Mouse (Mus musculus): ENCODE data around the gene Ecm2. TPM values are rescaled to one million over a fixed set of nuclear protein-coding genes. Genes with fewer than 3 reads are reported as not detected.

Gene Ecm2
- polyA plus RNA-seq, 1 experiment from 2014 or later: 0.51 TPM

GRCm38 (mm10) chr13:49556924-49557323 lies 52.3 kb downstream of the Ecm2 start:
- H3K4me2 ChIP-seq: no peak overlapping the region
- 69% methylated on average over 1 of the region's 1 CpGs for WGBS
- no peaks in the 10 kb centered on the region for H3K27me3 ChIP-seq
- no peaks in the 10 kb centered on the region for H3K36me3 ChIP-seq
- no peak overlapping the region for H3K9ac ChIP-seq (replicated peaks)
- no peaks in the 10 kb centered on the region for H3K4me1 ChIP-seq (replicated peaks)
- no peak overlapping the region for H3K27ac ChIP-seq
- no peaks in the 10 kb centered on the region for H3K9me3 ChIP-seq
- no peak for ATAC-seq (ENCODE audit: insufficient number of reproducible peaks, insufficient read depth, low FRiP score, low TSS enrichment, low read depth)
- no peak overlapping the region for H3K4me3 ChIP-seq (replicated peaks)

GRCm38 (mm10) chr13:49559185-49559584 lies 54.6 kb downstream of the Ecm2 start:
- no peak overlapping the region for H3K4me2 ChIP-seq
- H3K27me3 ChIP-seq: no peaks in the 10 kb centered on the region
- no peak overlapping the region for H3K9ac ChIP-seq (replicated peaks)
- 42% methylated on average over 2 of the region's 2 CpGs for WGBS
- no peak for ATAC-seq (ENCODE audit: insufficient number of reproducible peaks, insufficient read depth, low FRiP score, low TSS enrichment, low read depth)
- no peak overlapping the region for H3K27ac ChIP-seq
- H3K36me3 ChIP-seq: no peaks in the 10 kb centered on the region
- no peaks in the 10 kb centered on the region for H3K4me1 ChIP-seq (replicated peaks)
- no peak overlapping the region for H3K4me3 ChIP-seq (replicated peaks)
- no peaks in the 10 kb centered on the region for H3K9me3 ChIP-seq

- no peaks in the 10 kb centered on the region for H3K27me3 ChIP-seq
- H3K9ac ChIP-seq (replicated peaks): no peak overlapping the region
- 71% methylated on average over 2 of the region's 2 CpGs for WGBS
- H3K27ac ChIP-seq: no peak overlapping the region
- no peak overlapping the region for H3K4me2 ChIP-seq
- H3K9me3 ChIP-seq: no peaks in the 10 kb centered on the region
- no peak for ATAC-seq (ENCODE audit: insufficient number of reproducible peaks, insufficient read depth, low FRiP score, low TSS enrichment, low read depth)
- H3K4me3 ChIP-seq (replicated peaks): no peak overlapping the region
- H3K36me3 ChIP-seq: no peaks in the 10 kb centered on the region
- no peaks in the 10 kb centered on the region for H3K4me1 ChIP-seq (replicated peaks)
These were observed 56.3 kb downstream of the Ecm2 start for GRCm38 (mm10) chr13:49560886-49561285.

- Histone ChIP-seq H3K4me1 (replicated peaks) (no peaks in the 10 kb centered on the region), H3K27ac (no peak overlapping the region), H3K4me2 (no peak overlapping the region), H3K9ac (replicated peaks) (no peak overlapping the region), H3K27me3 (no peaks in the 10 kb centered on the region), H3K9me3 (no peaks in the 10 kb centered on the region), H3K4me3 (replicated peaks) (no peak overlapping the region), H3K36me3 (no peaks in the 10 kb centered on the region)
- ATAC-seq (ENCODE audit: insufficient number of reproducible peaks, insufficient read depth, low FRiP score, low TSS enrichment, low read depth): no peak
- WGBS: 70% methylated on average over 1 of the region's 1 CpGs
These were observed 59.7 kb downstream of the Ecm2 start for GRCm38 (mm10) chr13:49564347-49564746.

DNA sequence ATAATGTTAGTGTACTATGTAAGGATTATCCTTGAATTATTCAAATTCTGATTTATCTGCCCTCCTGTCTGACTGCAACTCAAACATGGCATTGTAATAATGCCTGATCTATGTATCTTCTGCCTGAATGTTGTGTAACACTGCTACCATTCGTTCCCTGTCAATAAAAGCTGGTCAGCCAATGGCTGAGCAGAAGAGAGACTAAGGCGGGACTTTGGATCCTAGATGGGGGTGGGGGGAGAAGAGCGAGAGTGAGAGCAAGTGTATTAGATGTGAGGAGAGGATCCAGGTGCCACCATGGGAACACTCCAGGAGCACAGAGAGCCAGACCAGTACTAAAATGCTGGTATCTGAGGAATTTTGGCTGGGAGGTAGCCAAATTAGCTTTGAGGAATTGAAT lies 65.8 kb downstream of the Ecm2 start:
- Histone ChIP-seq H3K9me3 (no peaks in the 10 kb centered on the region), H3K4me2 (no peak overlapping the region), H3K36me3 (no peaks in the 10 kb centered on the region), H3K4me1 (replicated peaks) (no peaks in the 10 kb centered on the region), H3K4me3 (replicated peaks) (no peak overlapping the region), H3K9ac (replicated peaks) (no peak overlapping the region), H3K27me3 (no peaks in the 10 kb centered on the region), H3K27ac (no peak overlapping the region)
- WGBS: 75% methylated on average over 3 of the region's 3 CpGs
- ATAC-seq (ENCODE audit: insufficient number of reproducible peaks, insufficient read depth, low FRiP score, low TSS enrichment, low read depth): no peak

DNA sequence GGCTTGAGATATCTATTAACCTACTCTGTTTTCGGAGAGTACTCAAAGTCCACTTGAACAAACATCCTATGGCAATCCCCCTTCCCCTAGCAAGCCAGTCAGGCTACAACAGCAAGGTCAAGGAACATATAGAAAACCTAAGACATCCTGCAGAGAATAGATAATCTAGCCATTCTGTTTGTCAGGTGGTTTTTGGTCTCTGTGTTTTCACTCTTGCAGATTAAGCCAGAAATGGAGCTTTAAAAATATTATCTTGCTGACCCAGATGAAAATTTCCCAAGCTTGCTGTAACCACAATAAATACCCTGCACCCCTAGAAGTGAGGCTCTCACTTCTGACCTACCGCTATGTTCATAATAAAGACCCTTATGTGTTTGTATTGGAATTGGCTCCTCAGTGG lies 66.8 kb downstream of the Ecm2 start:
- Histone ChIP-seq H3K4me1 (replicated peaks) (no peaks in the 10 kb centered on the region), H3K4me2 (no peak overlapping the region), H3K36me3 (no peaks in the 10 kb centered on the region), H3K27ac (no peak overlapping the region), H3K9me3 (no peaks in the 10 kb centered on the region), H3K27me3 (no peaks in the 10 kb centered on the region), H3K4me3 (replicated peaks) (no peak overlapping the region), H3K9ac (replicated peaks) (no peak overlapping the region)
- 90% methylated on average over 2 of the region's 2 CpGs for WGBS
- ATAC-seq (ENCODE audit: insufficient number of reproducible peaks, insufficient read depth, low FRiP score, low TSS enrichment, low read depth): no peak

DNA sequence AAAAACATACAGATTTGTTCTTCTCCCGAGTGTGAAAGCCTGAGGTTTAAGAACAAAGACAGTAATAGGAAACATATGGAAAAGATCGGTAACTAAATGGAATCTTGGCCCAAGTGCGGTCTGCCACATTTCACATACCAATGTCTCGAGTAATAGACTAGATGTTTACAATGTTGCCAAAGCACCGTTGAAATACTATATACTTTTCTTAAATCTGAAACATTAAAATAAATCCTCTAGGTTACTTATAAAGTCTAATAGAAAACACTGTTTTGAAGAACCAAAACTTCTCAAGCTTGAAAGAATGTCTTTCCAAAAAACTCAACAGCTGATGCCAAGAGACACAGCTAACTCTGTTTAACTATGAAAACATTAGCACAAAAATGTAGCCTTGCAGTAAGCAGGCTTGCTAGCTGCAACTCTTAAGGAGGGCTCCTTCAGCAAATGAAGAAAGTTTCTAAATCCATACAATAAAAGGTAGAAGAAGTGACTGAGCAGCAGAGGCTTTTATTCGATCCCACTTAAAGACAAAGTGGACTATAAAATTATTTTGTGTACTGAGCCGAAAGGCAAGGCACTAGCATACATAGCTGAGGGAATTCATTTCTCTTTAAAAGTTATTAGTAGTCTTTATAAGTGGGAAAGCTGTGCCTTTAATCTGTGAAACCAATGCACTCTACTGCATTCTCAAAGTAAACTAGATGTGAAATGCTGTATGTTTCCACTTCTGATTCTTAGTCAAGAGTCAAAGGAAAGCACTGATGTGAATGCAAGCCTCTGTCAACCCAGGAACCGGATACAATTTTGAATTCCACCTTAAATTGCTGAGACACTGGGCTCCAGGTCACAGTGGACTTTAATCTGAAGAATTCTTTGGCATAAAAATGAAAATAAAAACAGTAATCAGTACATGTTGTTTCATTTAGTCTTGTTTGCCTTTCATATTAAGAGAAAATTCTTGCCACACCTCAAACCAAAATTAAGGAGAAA lies 77.2 kb downstream of the Ecm2 start, which contains the start of gene Omd:
Gene Omd (plus strand): TSS at position 922 of the 990 bp plus-strand sequence.
- Histone ChIP-seq H3K36me3 (no peaks in the 10 kb centered on the region), H3K27me3 (no peaks in the 10 kb centered on the region), H3K4me2 (peak within 1 kb of the TSS; percentile 24; the same call in 1 of the 2 replicates), H3K9ac (replicated peaks) (no peak within 1 kb of the TSS), H3K4me1 (replicated peaks) (peaks cover 9% of the 10 kb centered on the region; the same call in 1 of the 2 replicates), H3K9me3 (no peaks in the 10 kb centered on the region), H3K27ac (peak within 1 kb of the TSS; percentile 91), H3K4me3 (replicated peaks) (no peak within 1 kb of the TSS)
- no peak for ATAC-seq (ENCODE audit: insufficient number of reproducible peaks, insufficient read depth, low FRiP score, low TSS enrichment, low read depth)
- 28% methylated on average over 8 of the region's 8 CpGs for WGBS

Other genes with a start within 250 kb of the Ecm2 start
- 0.66 and 0.91 TPM in 2 replicates for gene Fgd3, start 184.5 kb upstream of the Ecm2 start, polyA plus RNA-seq (2016; fragmentation: Nextera tagmentation; extraction: Ambion mirVana)
- gene Bicd2, start 163.2 kb upstream of the Ecm2 start, polyA plus RNA-seq (2016; fragmentation: Nextera tagmentation; extraction: Ambion mirVana): 34.7 and 37.6 TPM in 2 replicates
- gene Ippk, start 83.6 kb upstream of the Ecm2 start, polyA plus RNA-seq (2016; fragmentation: Nextera tagmentation; extraction: Ambion mirVana): 14.7 and 16.4 TPM in 2 replicates
- gene Tes3-ps, start 11.5 kb upstream of the Ecm2 start, polyA plus RNA-seq (2016; fragmentation: Nextera tagmentation; extraction: Ambion mirVana): 1.1 and 1.6 TPM in 2 replicates
- 2.9 and 4.4 TPM in 2 replicates for gene Aspn, start 39.6 kb downstream of the Ecm2 start, polyA plus RNA-seq (2016; fragmentation: Nextera tagmentation; extraction: Ambion mirVana)
- 0.88 and 1.0 TPM in 2 replicates for gene Omd, start 77.7 kb downstream of the Ecm2 start, polyA plus RNA-seq (2016; fragmentation: Nextera tagmentation; extraction: Ambion mirVana)
- gene Ogn, start 103.2 kb downstream of the Ecm2 start, polyA plus RNA-seq (2016; fragmentation: Nextera tagmentation; extraction: Ambion mirVana): 20.3 and 27.8 TPM in 2 replicates
- 34.1 and 34.5 TPM in 2 replicates for gene Cenpp, start 148.0 kb downstream of the Ecm2 start, polyA plus RNA-seq (2016; fragmentation: Nextera tagmentation; extraction: Ambion mirVana)
- 18.8 and 21.0 TPM in 2 replicates for gene Nol8, start 148.3 kb downstream of the Ecm2 start, polyA plus RNA-seq (2016; fragmentation: Nextera tagmentation; extraction: Ambion mirVana)
- 75.3 and 78.8 TPM in 2 replicates for gene Iars, start 177.3 kb downstream of the Ecm2 start, polyA plus RNA-seq (2016; fragmentation: Nextera tagmentation; extraction: Ambion mirVana)